Mouse (Mus musculus) heart, adult 18-20 months (tissue): Measurements from ENCODE around the gene Kif17. TPM values are rescaled to one million over a fixed set of nuclear protein-coding genes. Genes with fewer than 3 reads are reported as not detected.
"Not testable (repeated sequence)": the region's sequence is repeated elsewhere in the genome, so short reads cannot be mapped to it uniquely, and the experiment has no call there.

Experiments
- DNase-seq, 2 experiments: peaks; one replicate each; pipeline ENCODE4 v3.0.0; 2021 to 2022; ENCODE audit warnings: mixed read lengths in 1 of 2
- total RNA-seq, 2 experiments: library from RNA; stranded (reverse); gene quantifications; 2 replicates each; pipeline ENCODE4 v1.2.3; 2021

Gene Kif17
- total RNA-seq, 2 experiments from 2014 or later, result 0.17 to 0.26 TPM

DNA sequence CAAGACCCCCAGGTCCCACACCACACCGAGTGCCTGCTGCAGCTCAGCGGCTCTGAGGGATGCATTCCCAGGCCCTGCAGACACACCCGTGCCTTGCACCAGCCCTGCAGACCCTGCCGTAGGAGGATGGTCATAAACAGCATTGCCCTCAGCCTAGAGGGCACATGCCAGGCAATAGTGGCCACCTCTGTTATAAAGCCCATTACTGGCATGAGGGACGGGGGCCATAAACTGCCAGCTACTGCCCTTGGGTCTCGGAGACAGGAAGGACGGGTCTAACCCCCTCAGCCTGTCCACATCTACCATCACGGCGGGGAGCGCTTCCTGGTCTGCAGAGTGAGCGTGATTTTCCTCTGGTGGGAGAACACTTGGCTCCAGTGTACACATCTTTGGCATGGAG, 62.8 kb downstream of the Kif17 start:
- no peak for DNase-seq

DNA sequence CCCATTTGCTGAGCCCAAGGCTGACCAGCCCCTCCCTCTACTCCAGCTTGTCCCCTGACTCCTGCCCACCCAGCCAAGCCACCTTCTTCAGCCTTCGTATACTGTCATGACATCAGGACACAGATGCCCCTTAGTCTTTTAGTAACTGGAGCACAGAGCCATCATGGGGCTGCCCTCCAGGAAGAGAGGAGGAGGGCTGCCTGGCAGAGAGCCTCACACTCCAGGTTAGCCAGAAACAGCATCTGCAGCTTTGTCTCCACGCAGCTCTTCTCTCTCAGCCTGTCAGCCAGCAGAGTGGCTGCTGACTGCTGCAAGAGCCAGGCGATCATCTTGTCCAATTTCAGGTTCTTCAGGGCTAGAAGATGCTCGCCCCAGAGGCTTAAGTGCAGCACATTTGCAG, 63.6 kb downstream of the Kif17 start:
- no peak for DNase-seq

DNA sequence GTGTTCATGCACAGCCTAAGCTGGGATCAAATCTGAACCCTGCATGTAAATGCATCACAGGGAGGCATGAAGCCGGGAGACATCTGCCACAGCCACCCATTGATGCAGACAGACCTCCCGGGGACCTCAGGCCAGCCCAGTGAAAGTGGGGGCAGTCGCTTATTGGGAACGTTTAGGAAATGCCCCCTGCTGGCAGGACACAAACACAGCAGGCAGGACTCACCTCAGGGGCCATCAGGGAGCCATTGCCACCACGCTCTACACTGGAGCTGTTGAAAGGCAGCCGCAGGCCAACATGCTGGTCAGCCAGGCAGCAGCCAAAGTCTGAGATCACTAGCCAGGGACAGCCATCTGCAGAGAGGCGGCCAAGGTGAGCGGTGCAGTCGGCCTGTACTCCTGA, 65.5 kb downstream of the Kif17 start:
- DNase-seq, result no peak

DNA sequence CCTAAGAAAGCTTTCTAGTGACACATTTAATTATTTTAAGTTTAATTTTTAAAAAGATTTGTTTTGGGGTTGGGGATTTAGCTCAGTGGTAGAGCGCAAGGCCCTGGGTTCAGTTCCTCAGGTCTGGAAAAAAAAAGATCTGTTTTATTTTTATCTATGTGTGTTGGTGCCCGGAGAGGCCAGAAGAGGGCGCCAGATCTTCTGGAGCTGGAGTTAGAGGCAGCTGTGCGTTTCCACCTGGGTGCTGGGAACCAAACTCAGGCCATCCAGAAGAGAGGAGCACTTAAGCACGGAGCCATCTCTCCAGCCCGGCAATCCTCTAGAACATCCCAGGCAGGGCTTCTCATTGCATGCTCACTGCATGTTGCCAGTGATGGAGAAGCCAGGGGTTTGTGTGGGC, 66.1 kb downstream of the Kif17 start:
- DNase-seq, result no peak

DNA sequence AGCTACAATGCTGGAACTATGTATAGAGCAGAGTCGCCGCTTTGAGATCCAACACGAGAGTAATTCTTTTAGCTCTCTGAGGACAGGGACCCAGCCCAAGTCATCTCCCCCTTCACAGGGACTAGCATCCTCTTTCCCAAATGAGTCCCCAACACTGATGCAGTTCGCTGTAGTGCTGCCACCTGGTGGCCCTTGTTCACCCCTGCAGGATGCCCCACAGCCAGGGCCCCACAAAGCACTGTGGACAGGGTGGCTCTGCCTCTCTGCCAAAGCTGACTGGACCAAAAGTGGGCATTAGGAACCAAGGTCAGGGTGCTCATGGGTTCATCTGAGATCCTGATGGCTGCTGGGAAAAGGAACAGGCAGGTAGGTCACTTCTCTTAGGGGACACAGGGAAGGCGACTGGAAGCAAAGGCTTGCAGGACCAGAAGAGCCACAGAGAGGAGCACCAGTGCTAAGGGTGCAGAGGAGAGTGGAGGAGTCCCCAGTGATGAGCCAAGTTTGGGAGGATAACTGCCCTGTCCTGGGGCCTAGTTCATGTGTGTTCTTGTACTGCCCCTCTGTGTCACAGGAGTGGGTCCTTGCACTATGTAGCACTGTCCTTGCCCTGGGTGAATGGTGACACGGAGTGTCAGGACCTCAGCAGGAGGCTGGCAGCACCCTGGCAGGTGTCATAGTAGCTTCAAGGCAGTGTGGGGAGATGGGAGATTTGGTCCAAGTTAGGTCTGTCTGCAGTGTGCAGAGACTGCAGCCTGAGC, 68.5 kb downstream of the Kif17 start:
- DNase-seq, result peak; percentile 43 to 79

DNA sequence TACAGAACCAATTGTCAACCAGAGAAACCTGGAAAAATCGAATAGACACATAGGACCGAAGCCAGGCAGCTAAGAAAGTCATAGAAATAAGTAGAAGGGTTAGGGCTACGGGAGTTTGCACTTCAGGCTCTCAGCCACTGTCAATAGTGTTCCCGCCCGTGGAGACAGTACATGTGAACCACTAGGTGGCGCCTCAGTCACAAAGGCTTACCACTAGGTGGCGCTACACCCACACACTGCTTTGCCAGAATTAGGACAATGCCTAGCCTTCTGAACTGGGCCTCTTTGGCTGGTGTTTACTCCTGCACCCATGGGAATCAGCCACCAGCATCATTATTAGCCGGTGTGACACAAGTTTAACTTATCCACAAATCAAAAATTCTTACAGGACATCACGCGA, 69.3 kb downstream of the Kif17 start:
- peak; percentile 84 to 93 for DNase-seq

DNA sequence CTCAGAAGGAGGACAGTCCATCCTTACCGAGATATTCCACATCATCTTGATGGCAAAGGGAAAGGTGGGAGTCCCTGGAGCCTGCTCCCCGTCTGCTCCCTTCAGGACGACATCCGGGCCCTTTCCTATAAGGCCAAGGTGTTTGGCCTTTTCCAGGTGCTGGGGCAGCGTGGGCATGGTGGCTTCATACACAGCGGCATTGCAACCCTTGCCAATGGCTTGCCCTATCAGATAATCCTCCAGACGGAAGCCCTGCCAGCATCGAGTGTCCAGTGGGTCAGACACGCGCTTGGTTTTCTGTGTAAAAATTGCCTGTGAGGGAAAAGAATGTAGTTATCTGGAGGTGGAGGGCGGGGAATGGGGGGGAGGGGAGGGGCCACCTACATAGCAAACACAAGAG, 70.5 kb downstream of the Kif17 start:
- no peak for DNase-seq

DNA sequence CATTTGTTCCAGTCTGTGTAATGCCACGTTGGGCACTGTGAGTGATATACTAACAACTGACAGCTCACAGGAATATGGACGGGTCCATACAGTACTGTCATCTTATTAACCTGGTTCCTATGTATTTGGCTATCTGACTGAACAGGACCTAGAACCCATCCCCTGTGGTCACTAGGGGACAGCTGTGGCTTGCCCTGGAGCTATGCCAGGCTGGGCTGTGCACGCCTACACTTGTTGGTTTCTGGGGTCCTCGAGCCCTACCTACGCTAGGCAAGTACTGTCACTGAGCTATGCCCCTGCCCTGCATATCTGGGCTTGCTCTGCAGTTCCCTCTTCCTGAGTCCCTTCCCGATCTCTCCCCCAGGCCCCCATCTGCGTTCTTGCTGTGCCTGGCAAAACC, 71.3 kb downstream of the Kif17 start:
- DNase-seq, result no peak

DNA sequence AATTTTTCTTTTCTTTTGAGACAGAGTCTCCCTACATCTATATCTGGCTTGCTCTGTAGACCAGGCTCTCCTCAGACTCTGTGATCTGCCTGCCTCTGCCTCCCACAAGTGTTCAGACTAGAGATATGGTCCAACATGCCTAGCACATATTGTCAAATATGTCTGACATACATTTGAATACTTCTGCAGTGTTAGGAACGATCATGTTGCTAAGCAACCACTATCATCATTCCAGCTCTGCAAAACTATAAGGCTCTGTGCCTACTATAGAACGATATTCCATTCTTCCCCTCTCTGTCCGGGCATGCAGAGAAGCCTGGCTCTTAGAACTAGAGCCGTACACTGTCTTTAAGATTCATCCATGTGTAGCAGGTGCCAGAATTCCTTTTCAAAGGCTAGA, 72.5 kb downstream of the Kif17 start:
- DNase-seq, result no peak

DNA sequence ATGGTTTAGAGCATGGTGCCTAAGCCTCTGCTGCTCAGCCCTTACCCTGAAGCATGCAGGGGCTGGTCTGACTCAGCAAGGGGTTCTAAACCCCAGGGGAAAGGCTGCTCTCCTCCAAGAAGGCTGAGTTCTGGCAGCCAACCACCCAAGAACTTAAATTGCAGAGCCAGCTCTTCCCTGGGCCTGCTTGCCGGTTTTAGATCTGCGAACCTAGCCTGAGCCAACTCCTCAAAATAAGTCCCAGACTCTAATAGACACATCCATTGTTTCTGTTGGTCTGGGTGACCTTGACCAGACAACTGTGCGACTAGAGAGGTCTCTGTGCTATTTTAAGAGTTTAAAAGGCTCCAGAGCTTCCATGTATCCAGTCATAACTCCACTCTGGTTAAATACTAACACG, 73.5 kb downstream of the Kif17 start:
- peak; percentile 51 to 57 for DNase-seq

DNA sequence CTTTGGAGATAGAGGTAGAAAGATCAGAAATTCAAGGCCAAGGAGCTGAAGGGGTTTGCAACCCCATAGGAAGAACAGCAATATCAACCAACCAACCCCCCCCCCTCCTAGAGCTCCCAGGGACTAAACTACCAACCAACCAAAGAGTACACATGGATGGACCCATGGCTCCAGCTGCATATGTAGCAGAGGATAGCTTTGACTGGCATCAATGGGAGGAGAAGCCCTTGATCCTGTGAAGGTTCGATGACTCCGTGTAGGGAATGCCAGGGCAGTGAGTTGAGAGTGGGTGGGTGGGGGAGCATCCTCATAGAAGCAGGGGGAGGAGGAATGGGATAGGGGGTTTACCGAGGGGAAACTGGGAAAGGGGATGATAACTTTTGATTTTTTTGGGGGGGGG, 74.2 kb downstream of the Kif17 start:
- no peak for DNase-seq

DNA sequence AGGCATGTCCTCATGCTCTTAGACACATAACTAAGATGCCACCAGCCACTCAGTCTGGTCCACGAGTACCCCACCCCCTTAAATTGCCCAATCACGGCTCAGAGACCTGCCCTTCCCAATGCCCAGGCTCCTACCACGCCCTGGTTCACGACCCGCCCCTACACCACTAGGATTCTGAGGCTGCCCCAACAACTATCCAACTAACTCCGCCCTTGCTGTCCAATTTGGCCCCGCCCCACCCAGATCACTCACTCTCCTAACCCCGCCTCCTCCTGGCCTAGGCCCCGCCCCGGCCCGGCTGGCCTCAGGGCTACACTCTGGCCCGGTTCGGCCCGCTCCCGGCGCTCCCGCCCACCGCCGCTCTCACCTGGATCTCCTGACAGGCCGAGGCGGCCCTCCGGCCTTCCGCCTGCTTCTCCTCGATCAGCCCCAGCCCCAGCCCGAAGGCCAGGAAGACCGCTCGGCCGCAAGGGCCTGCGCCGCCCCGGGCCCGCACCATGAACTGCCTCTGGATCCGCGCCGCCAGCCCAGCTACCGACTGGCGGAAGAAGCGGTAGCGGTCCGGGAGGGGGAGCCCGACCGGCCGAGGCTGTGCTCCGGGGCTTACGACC, 75.3 kb downstream of the Kif17 start:
- peak; percentile 98 to 99 for DNase-seq

DNA sequence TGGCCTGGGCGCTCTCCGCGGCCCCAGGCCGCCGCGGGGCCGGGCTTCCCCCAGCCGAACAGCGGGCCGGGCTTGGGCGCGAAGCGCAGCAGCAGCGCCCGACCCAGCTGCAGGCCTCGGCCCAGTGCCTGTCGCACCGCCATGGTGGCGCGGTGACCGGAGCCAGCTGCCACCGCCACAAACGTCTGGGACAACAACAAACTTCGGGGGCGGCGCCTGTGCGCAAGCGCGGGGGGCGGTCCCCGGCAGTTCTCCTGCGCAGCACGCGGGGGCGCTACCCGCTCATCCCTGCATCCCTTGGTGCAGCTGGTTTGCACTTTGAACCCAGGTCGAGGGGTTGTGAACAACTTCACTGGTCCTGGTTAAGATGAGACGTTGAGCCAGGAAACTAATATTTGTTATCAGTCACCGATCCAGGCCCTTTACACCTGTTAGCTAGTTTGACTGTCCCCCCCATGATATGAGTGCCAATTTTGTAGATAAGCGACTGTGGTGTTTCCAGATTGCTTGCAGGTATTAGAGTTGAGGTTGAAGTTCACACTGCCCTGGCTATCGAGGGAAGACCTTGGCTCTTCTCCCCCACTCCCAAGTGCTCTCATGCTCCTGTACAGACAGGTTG, 76.0 kb downstream of the Kif17 start, which contains the start of gene Pink1:
TSS of gene Pink1 (minus strand) at position 231 of the 619 bp plus-strand sequence.
- DNase-seq, result peak; percentile 94 to 95

DNA sequence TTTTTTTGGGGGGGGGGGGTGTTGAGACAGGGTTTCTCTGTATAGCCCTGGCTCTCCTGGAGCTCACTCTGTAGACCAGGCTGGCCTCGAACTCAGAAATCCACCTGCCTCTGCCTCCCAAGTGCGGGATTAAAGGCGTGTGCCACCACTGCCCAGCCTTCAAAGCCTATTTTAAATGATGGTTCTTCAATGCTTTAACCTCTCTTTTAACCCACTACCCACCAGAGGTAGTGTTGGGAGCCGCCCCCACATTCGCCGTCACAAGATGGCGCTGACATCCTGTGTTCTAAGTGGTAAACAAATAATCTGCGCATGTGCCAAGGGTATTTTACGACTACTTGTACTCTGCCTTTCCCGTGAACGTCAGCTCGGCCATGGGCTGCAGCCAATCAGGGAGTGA, 76.9 kb downstream of the Kif17 start:
- DNase-seq, result not testable (repeated sequence)

DNA sequence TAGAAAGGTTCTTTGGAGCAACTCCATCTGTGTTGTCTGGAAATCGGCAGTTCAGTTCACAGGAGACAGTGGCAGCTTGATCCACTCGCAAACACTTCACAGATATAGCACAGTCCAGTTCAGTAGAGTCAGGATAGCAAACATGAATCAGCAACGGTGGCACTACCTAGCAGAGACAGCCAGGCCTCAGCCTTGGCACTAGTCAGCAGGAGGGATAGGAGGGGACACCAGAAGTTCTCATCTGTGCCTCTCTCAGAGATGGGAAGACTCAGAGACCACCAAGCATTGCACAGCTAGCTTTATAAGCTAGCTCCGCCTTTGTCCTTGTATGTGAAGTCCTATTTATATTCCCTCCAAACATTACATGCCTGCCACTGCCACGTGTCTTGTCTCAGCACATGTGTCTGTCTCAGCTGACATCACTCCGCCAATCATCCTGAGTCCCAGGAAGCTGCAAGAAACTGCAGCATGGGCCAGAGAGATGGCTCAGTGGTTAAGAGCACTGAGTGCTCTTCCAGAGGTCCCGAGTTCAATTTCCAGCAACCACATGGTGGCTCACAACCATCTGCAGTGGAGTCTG, 77.7 kb downstream of the Kif17 start:
- no peak for DNase-seq

DNA sequence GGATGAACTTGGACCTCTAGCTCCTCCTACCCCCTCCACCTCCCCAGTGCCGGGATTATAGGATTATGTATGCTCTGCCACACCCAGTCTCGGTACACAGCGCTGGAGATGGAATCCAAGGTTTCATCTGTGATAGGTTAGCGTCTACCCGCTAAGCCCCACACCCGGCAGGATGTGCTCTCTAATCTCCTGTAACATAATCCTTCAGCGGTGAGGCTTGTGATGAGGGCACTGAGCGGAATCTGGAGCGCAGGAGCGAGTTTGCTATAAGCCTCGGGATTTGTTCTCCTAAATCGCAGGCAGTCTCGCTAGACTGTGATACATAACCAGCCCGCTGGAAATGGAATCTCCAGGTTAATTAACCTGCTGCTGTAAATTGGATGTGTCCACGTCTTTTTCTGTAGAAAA, 80.0 kb downstream of the Kif17 start:
- no peak for DNase-seq

DNA sequence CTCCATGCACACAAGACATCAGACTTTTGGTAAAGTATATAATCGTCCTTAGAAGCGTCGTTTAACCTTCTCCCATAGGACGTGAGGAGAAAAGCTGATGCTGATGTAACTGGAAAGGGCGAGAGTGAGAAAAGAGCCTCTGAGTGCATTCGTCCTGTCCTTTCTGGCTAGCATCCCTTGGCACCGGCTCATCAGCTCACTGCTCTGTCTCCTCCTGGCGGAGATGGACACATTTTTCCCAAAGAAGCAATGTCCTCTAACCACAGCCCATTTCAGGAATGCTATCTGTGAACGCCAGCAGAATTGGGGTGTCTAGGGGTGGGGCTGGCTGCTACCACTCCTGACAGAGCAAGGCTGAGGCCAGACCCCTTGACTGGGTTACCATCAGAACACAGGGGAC, 81.4 kb downstream of the Kif17 start:
- DNase-seq, result no peak

DNA sequence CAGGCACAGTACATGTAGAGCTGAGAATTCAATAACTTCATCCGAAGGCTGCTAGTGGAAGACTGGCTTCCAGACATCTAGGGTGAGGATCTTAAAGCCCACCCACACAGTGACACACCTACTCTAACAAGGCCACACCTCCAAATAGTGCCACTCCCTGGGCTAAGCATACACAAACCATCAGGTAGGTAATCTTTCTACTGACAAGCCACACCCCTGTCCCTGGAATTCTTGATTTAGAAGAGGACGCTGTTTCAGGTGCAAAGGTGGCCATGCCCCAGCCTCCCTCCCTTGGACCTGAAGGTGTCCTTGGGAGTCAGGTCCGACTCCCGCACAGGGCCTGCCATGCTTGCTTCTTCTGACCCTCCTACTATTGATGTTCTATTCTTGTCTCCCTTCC, 82.9 kb downstream of the Kif17 start:
- DNase-seq, result no peak

DNA sequence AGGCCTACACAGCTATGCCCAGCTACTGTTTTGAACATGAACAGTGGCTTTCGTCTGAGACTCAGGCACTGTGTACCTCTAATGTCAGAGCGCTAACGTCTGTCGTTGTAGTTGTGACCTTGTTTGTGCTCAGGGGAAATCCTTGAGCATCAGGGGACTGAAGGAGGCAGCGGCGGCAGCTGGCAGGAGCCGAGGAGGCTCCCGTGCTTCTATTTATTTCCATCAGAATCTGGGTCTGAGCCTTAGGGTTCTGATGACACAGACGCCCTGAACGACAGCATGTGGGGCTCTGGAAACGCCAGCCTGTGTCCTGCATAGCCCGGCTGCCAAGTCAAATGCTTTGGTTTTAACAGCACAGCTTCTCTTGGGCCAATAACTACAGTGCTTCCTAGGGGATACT, 84.8 kb downstream of the Kif17 start:
- DNase-seq, result peak in 1 of 2 experiments; percentile 29

DNA sequence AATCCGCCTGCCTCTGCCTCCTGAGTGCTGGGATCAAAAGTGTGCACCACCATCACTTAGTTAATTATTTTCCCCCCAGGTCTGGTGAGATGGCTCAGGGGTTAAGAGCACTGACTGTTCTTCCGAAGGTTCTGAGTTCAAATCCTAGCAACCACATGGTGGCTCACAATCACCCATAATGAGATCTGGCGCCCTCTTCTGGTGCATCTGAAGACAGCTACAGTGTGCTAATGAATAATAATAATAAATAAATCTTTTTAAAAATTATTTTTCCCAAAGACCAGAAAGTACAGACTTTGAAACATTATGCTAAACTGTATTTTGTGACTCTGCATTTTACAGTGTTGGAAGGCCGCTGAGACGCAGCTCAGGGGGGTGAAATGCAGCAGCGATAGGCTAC, 85.4 kb downstream of the Kif17 start:
- DNase-seq, result no peak

DNA sequence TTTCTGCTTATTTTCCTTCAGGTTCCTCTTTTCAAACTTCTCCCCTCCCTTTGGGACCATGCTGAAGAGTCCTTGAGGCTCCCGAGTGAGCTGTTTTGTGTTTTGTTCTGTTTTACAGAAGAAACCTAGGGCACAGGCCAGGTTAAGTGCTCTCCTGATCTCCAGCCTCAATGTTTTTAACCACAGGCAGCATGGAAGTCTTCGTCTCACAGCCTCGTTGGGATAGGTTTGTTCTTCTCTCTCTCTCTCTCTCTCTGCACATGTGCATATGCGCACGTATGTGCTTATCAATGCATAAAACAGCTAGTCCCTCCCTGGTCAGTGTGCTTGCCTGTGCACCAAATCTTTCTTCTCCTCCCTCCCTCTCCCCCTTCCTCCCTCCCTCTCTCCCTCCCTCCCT, 86.6 kb downstream of the Kif17 start:
- no peak for DNase-seq

DNA sequence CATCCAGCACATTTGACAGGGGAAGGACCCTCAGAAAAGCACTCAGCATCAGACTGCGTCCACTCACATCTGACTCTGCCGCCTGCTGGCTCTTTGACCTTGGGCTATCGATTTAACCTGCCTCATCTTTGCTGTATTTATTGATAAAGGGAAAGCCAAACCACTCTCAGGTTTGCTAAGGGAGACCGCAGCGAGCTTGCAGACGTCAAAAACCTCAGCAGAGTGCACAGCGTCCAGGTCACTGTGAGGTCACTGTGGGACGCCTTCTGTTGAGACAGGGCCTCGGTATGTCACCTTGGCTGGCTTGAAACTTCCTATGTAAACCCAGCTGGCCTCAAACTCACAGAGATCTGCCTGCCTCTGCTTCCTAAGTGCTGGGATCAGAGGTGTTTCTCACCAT, 87.1 kb downstream of the Kif17 start:
- DNase-seq, result no peak

DNA sequence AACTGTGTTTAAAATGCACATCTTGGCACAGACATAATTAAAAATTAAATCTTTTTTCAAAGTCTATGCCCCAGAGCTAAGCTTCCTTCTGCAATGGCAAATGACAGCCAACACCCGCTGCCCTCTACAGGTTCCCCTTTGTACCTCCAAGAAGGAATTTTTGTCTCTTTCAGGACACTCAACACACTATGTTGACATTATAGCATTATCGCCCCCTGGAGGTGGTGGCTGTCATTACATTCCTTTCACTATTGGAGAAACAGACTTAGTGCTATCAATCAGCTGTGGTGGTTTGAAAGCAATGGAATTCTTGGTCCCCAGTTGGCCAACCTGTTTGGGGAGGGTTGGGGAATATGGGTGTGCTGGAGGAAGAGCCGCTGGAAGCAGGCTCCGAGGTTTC, 89.7 kb downstream of the Kif17 start:
- peak; percentile 34 to 79 for DNase-seq
